Mouse (Mus musculus): ENCODE data around the gene Mpv17l2.

Mpv17l2 gene

GRCm38 (mm10) chr8:70718297-70718696, 42.4 kb downstream of the Mpv17l2 start, which contains the start of gene Gm3336:
TSS of gene Gm3336 (plus strand) at chr8:70718543.
- peak; percentile 69 for DNase-seq

DNA sequence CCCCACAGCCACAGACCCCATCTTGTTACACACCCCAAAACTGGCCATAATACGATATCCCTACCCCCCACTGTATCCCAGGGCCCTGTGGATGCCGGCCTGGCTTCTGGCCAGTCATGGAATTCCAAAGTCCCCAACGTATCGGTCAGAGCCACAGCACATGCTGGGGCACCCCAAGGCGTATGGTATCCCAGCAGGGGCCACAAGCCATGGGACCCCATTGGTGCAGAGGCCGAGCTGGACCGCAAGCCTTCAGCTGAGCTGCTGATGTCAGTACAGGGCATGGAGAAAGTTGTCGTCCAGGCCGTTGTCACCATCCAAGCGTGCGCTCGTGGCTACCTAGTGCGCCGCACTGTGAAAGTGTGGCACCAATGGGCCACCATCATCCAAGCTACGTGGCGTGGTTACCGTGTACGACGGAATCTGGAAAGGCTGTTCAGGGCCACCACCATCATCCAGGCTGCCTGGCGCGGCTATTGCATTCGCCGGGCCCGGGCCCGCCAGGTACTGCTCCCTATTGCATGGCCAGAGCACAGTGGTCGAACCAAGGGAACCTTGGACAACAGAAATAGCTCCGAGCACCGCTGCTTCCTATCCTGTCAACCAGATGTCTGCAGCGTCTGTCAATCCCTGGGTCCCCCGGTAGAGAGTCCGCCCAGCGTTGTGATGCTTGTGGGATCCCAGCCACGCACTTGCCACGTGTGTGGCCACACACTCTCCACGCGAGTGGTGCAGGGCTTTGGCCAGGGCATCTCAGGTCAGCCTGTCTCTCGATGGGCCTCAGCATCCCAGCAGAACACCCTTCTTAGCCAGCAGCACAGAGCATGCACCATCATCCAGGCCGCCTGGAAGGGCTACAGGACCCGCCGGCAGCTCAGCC, 44.0 kb downstream of the Mpv17l2 start:
- no peak for DNase-seq

- DNase-seq: no peak
Observed at GRCm38 (mm10) chr8:70715086-70715485, 45.7 kb downstream of the Mpv17l2 start.

GRCm38 (mm10) chr8:70713991-70714390, 46.8 kb downstream of the Mpv17l2 start:
- no peak for DNase-seq

DNA sequence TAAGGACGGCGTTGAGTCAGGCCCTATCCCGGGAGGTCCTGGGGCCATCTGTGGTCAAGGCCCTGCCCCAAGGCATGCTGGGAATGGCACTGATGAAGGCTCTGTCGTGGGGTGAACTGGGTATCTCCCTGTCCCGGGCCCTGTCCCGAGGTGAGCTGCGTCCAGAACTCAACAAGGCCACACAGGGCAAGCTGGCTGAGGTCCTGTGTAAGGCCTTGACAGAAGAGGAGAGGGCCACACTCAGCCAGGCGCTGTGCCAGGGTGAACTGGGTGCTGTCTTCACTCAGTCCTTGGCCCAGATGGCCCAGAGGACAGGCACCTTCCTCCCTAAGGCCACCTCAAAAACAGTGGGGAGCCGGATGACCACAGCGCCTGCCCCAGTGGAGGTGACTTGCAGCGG, 49.7 kb downstream of the Mpv17l2 start:
- DNase-seq: no peak

GRCm38 (mm10) chr8:70710296-70710695, 50.5 kb downstream of the Mpv17l2 start:
- no peak for DNase-seq

DNA sequence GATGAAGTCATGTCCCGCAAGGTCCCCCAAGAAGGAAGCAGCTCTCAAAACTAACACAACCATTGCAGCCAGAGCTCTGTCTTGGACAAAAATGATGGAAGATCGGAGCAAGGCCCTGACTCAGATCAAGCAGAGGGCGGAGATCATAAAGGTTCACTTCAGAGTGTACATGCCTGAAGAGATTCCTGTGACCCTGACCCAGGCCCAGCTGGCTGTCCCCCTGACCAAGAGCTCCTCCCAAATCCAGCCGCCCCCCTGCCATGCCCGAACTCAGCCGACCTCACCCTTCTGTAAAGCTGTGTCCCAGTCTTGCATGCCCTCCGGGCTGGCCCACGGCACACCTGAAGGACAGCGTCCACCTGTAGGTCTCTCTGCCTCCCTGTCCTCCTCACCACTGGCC, 51.0 kb downstream of the Mpv17l2 start:
- DNase-seq: no peak
